Mouse (Mus musculus) gastrocnemius, postnatal 14 days (tissue): ENCODE results near the gene Fam189a2. TPM values are rescaled to one million over a fixed set of nuclear protein-coding genes. Genes with fewer than 3 reads are reported as not detected.
A peak's percentile ranks its signal among the peaks of the same experiment; 100 is the strongest.

Experiments used
- DNase-seq: peaks from one replicate; pipeline ENCODE4 v3.0.0; 2021; ENCODE audit warnings: mixed read lengths
- intact Hi-C: fragments of 180-260 bp; cut with DNase I; formaldehyde crosslinking; loops from one replicate; pipeline ENCODE4 v1.15.1; 2025; ENCODE audit warnings: low total_unique reads
- long read RNA-seq, 2 experiments: library from polyadenylated mRNA; stranded (forward); transcript quantifications; one replicate each; pipeline ENCODE4 v2.0.0; 2021
- total RNA-seq, 2 experiments: library from RNA; stranded (reverse); gene quantifications; 2 replicates each; pipeline ENCODE4 v1.2.3; 2021

The Fam189a2 gene
- total RNA-seq: 10 to 100 TPM; 22.3 to 25.9 TPM
- long read RNA-seq, experiment 1, transcript Fam189a2-201 (11 exons, 2,548 nt): major isoform, 21 of 36 reads
- long read RNA-seq, experiment 1, partial matches to known transcripts: 9 of 36 reads
- long read RNA-seq, experiment 1, other reads (novel, unspliced or antisense): 6 of 36 reads
- long read RNA-seq, experiment 2, transcript Fam189a2-201 (11 exons, 2,548 nt): major isoform, 37 of 47 reads
- long read RNA-seq, experiment 2, partial matches to known transcripts: 8 of 47 reads
- long read RNA-seq, experiment 2, other reads (novel, unspliced or antisense): 2 of 47 reads

- intact Hi-C loops: no loop called here
Observed at GRCm38 (mm10) chr19:24030871-24031556, at the start of gene Fam189a2. TSS of gene Fam189a2 (minus strand) at chr19:24031019.

DNA sequence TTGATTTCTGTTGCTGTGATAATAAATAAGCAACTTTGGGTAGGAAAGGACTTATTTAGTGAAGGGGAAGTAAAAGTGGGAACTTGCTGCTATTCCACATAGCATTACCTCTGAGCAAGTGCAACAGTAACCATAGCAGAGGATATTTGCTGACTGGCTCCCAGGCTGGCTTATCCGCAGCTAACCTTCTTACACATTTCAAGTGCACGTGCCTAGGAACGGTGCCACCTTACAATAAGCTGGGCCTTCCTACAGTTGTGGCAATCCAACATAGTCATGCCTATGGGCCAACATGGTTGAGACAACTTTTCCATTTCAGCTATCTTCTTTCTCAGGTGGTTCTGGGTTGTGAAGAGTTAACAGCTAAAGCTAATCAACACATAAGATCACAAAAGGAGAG is 46.8 kb upstream of the Fam189a2 start:
- intact Hi-C loops: no loop called here

More at GRCm38 (mm10) chr19:24030871-24031556, at the start of gene Fam189a2:
- DNase-seq: peak; percentile 53

GRCm38 (mm10) chr19:24076536-24076935 is 45.7 kb upstream of the Fam189a2 start:
- intact Hi-C loops: no loop called here
- no peak for DNase-seq

More for the DNA sequence above, 46.8 kb upstream of the Fam189a2 start:
- DNase-seq: no peak

- no peak for DNase-seq
- intact Hi-C loops: no loop called here
Observed at GRCm38 (mm10) chr19:24075927-24076326, 45.1 kb upstream of the Fam189a2 start.

DNA sequence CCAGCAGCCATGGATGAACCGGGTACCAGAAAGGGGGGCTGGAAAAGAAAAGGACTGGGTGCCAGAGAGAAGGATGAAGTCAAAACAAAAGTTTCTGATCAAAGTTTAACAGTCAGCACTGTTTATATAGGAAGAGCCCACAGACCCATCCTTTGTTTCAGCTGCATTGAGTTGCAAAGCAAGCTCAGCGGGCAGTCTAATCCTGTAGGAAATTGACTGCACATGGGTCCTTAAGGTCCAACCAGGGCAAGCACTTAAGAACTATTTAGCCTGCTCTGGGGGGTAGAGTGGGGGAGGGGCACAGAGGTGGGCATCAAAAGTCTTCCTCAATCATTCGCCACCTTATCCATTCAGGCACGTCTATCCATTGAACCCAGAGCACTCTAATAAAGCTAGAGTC is 42.3 kb upstream of the Fam189a2 start:
- DNase-seq: no peak
- intact Hi-C loops: no loop called here

DNA sequence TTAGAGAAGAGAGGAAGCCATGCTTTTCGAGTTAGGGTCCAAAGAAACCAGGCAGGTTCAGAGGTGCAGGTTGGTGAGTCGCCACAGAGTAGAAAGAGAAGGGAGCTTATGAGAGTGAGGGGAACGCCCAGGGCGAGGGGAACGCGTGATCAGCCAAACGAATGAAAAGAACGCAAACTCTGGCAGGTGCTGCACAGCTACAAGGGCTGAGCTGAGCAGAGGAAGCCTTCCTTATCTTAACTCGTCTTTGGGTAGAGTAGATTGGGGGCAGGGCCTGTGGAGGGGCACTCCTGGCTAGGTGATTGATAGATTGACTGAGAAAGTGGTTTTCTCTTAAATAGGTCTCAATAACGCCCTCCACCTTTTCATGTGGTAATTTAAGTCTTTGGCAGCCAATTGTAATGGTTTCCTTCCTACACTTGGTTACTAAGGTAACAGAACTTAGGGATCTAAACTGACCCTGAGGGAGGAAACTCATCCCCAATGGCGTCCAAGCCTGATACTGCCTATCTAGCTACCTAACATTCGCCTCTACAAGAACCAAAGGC is 33.6 kb upstream of the Fam189a2 start:
- intact Hi-C loops: no loop called here
- DNase-seq: no peak

DNA sequence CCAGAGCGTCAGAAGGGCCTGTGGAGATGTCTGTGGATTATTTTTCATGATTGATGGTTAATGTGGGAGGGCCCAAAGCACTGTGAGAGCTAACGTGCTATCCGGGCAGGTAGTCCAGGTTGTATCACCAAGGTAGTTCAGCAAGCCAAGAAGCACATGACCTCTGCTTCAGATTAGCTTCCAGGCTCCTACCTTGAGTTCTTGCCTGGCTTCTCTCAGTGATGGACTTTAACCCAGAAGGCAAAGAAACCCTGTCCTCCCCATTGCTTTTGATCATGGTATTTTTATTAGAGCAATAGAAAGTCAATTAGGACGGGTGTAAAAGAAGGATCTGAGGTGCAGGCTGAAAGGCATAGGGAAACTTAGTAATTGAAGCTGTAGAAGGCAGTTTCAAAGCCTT is 32.8 kb upstream of the Fam189a2 start:
- DNase-seq: no peak
- intact Hi-C loops: no loop called here

DNA sequence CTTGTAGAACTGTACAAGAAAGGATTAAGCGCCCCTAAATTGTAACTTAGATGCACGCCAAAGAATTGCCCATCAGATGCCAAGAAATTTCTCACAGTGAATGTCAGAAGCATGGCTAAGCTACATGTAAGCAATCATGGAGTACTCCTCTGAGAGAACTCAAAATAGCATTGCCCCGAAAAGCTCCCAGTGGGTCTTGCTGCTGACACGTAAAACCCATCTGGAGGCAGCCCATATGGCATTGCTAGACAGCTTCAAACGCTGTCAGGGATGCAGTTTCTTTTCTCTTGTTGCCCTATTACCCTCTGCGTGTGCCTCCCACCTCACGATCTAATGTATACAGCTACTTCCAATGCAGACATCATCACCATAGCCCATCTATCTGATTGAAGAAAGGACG is 28.0 kb upstream of the Fam189a2 start:
- intact Hi-C loops: no loop called here
- no peak for DNase-seq

- no peak for DNase-seq
- intact Hi-C loops: no loop called here
Observed at GRCm38 (mm10) chr19:24058021-24058420, 27.2 kb upstream of the Fam189a2 start.

GRCm38 (mm10) chr19:24056880-24057279 is 26.1 kb upstream of the Fam189a2 start:
- intact Hi-C loops: no loop called here
- no peak for DNase-seq

GRCm38 (mm10) chr19:24054904-24055303 is 24.1 kb upstream of the Fam189a2 start:
- intact Hi-C loops: no loop called here
- no peak for DNase-seq

- intact Hi-C loops: no loop called here
- DNase-seq: no peak
Observed at GRCm38 (mm10) chr19:24054265-24054664, 23.4 kb upstream of the Fam189a2 start.

- intact Hi-C loops: no loop called here
- no peak for DNase-seq
Observed at GRCm38 (mm10) chr19:24050514-24050913, 19.7 kb upstream of the Fam189a2 start.

DNA sequence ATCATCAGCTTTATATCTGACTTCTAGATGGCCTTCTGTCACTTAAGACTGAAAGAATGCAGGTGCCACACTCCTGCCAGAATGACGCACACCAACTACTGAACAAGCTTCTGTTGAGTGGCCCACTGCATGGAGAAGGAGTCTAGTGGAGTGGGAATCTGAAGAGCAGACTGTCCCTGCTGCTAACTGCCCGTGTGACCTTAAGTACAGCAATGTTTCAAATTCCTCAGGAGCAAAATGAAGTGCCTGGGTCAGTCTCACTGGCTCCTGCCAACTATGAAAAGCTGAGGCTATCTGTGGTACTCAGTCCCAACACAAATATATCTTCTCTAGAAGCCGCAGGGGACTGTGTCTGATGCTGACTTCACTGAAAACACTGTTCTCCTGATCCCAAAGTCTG is 18.5 kb upstream of the Fam189a2 start:
- intact Hi-C loops: no loop called here
- no peak for DNase-seq

DNA sequence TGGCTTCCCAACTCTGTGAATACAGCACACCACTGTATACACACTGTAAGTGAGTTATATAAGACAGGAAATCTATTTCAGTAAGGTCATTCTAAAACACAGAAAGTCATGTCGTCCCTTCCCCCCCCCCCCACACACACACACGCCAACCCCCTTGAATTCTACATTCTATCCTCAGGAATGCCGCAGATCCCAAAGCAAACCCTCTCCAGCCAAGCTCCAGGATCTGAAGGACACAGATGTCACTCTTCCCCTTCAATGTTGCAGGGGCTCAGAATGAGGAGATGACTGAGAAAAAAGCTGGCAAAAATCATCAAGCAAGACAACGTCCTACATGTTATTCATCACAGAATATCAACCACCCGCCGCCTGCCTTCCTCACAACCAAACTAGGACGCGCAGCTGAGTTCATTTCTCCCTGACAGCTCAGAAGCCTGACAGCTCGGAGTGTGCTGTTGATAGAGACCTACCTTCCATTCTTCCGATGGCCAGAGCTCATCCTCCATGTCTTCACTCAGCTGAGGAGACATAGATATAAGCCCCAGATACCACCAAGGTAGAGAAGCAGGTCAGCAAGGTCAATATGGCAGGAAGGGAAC is 15.7 kb upstream of the Fam189a2 start:
- DNase-seq: no peak
- intact Hi-C loops: no loop called here

DNA sequence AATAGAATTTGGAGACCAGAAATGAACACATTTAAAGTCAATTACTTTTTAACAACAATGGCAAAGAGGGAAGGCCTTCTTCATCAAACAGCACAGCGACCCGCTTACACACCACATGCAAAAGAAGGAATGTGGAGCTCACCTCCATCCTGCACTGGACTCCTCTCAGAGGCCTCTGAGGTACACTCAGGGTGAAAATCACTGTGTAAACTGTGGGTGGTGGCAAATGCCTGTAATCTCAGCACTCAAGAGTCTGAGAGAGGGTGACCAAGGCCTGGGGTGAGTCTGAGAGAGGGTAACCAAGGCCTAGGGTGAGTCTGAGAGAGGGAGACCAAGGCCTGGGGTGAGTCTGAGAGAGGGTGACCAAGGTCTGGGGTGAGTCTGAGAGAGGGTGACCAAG is 11.6 kb upstream of the Fam189a2 start:
- intact Hi-C loops: no loop called here
- no peak for DNase-seq

DNA sequence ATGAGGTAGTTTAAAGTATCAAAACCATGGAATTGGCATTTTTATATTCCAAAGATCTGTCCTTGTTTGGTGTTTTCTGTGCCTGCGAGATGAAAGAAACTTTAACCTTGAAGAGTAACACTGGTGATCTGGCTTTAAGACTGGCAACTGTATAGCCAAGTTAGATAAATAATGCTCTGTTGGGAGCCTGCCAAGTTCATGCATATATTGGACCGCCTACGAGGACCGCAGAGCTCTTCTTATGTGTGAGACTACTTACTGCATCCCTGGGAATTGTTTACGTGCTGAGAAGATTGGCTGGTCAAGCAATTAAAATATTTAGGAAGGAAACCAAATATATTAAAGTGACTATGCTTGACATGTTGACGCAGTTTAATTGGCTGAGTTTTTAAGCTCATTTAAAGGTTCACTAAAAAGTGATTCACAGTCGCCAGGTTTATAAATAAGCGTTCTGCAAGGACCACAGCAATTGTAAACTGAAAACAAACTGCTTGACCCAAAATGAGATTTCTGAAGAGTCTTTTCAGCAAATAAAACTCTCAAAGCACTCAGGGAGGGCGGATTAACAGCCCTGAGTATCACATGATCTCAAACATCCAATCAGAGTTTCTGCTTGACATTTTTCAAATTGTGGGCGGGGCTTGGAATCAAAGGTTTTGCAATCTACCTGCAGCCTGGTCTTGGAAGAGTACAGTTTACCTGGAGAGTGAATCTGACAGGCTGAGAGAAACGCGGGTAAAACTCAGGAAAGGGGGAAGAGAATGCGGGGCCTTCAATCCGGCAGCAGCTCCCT is 8.4 kb upstream of the Fam189a2 start:
- no peak for DNase-seq
- intact Hi-C loops: no loop called here

- no peak for DNase-seq
- intact Hi-C loops: no loop called here
Observed at GRCm38 (mm10) chr19:24034367-24034766, 3.5 kb upstream of the Fam189a2 start.

DNA sequence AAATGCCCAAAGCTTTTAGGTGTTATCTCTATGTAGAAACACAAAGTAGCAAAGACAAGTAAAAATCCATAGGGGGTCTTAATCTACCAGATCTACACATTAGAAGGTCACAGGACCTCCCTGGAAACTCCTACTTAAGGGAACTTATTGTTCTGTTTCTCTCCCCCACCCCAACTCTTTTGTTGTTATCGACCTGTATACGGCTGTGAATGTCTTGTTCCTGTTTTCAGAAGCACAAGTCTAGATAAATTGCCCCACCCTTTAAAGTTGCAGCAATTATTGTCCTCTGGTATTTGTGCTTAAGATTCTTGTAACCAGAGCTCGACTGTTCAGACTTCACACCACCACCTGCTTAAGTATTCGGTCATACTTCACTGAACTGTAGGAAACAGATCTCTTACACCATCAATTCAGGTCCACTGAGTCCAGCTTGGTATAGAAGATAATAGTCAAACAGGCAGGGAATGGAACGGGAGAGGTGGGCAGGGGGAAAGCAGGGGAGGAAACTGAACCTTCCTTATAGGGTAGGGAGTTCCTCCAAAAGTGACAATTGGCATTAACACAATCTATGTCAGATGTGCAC is 1.9 kb upstream of the Fam189a2 start:
- DNase-seq: no peak
- intact Hi-C loops: no loop called here

DNA sequence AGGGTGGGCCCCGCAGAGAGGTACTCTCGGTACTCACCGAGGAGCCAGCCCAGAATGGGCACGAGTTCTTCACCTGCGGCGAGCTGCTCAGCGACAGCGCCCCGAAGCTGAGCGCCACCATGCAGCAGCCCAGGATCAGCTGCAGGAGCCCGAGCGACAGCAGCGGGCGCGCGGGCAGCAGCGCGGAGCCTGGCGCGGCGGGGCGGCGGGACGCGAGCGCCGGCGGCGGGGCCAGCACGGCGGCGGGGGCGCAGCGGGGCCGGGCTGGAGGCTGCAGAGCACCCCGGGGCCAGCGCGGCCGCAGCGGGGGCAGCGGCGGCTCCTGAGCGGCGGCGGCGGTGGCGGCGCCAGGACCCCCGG is 328 bp downstream of the Fam189a2 start:
- intact Hi-C loops: no loop called here

More for the DNA sequence above, 328 bp downstream of the Fam189a2 start:
- DNase-seq: peak; percentile 25
